Mouse (Mus musculus) MEL (cell line): ENCODE results near the gene AW011738.

Source experiments
- BHLHE40 ChIP-seq: IDR thresholded peaks from 2 replicates; pipeline ENCODE4 v1.6.1; 2012; ENCODE audit warnings: low read depth, mild to moderate bottlenecking, inconsistent platforms, low read length, improper control_type of control experiment, borderline replicate concordance
- CTCF ChIP-seq, 3 experiments: IDR thresholded peaks in 2 of 3; conservative IDR thresholded peaks in 1 of 3; 2 replicates each; pipeline ENCODE4 v1.5.1; 2011 to 2012; ENCODE audit warnings: low read length in 3 of 3, low read depth in 2 of 3, mild to moderate bottlenecking in 2 of 3, improper control_type of control experiment in 1 of 3, inconsistent platforms in 1 of 3, mixed read lengths in 1 of 3, moderate library complexity in 1 of 3; ENCODE audit not compliant: control insufficient read depth in 1 of 3, insufficient read depth in 1 of 3, poor library complexity in 1 of 3, severe bottlenecking in 1 of 3
- E2F4 ChIP-seq: IDR thresholded peaks from 2 replicates; pipeline ENCODE4 v1.6.1; 2011; ENCODE audit warnings: low read depth, low read length, improper control_type of control experiment, borderline replicate concordance
- EP300 ChIP-seq, 2 experiments: IDR thresholded peaks; 2 replicates each; pipeline ENCODE4 v1.6.1; 2011; ENCODE audit warnings: improper control_type of control experiment in 2 of 2, low read length in 2 of 2, low read depth in 1 of 2, mild to moderate bottlenecking in 1 of 2
- GATA1 ChIP-seq: IDR thresholded peaks from 2 replicates; pipeline ENCODE4 v1.6.1; 2011; ENCODE audit warnings: low read depth, low read length, improper control_type of control experiment
- NRF1 ChIP-seq: IDR thresholded peaks from 2 replicates; pipeline ENCODE4 v1.6.1; 2014; ENCODE audit warnings: low read depth, mild to moderate bottlenecking, inconsistent platforms, low read length, improper control_type of control experiment, moderate library complexity; ENCODE audit not compliant: poor library complexity, insufficient read depth, severe bottlenecking
- USF2 ChIP-seq, 2 experiments: IDR thresholded peaks; 2 replicates each; pipeline ENCODE4 v1.6.1; 2011 to 2012; ENCODE audit warnings: improper control_type of control experiment in 2 of 2, low read length in 2 of 2, borderline replicate concordance in 1 of 2, inconsistent platforms in 1 of 2, low read depth in 1 of 2, mild to moderate bottlenecking in 1 of 2; ENCODE audit not compliant: insufficient read depth in 1 of 2

DNA sequence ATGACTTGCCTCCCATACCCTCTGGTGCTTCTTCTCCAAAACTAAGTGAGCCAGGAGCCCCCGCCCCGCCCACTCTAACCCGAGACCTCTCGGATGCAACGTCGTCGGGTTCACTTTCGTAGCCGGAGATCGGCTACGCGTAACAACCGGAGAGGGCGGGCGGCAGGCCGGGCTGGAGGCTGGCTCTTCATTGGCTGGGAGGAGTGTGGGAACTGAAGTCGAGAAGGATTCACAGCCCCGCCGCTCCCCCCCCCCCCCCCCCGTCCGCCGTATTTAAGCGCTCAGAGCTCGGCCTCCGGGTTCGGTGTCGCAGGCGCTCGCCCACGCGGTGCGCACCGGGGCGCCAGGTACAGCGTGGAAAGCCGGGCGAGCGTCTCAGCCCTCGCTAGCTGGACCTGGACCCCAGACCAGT is at the start of gene AW011738:
- no peak for TF ChIP-seq NRF1
- no peak for TF ChIP-seq CTCF (IDR thresholded peaks at IDR 0.05 in 2 of 3, conservative IDR thresholded peaks at IDR 0.05 in 1 of 3; ENCODE audit: control insufficient read depth in 1 of 3, insufficient read depth in 1 of 3, low read depth in 2 of 3, low read length in 3 of 3, poor library complexity in 1 of 3, severe bottlenecking in 1 of 3)
- TF ChIP-seq USF2 (IDR thresholded peaks at IDR 0.05; ENCODE audit: borderline replicate concordance in 1 of 2, insufficient read depth in 1 of 2, low read depth in 1 of 2, low read length in 2 of 2), result no peak
- TF ChIP-seq BHLHE40, result no peak
- TF ChIP-seq EP300 (IDR thresholded peaks at IDR 0.05; ENCODE audit: low read depth in 1 of 2, low read length in 2 of 2), result no peak
- no peak for TF ChIP-seq E2F4
- no peak for TF ChIP-seq GATA1
